Mouse (Mus musculus) retina, postnatal 7 days (tissue): ENCODE measurements around the gene Tmem38a.

Source experiments
- DNase-seq: peaks from one replicate; pipeline ENCODE4 v3.0.0-alpha.2; 2012; ENCODE audit warnings: low read depth, low spot score

Gene Tmem38a

GRCm38 (mm10) chr8:72571611-72572473 lies at the start of gene Tmem38a:
Tmem38a (plus strand) TSS chr8:72572055.
- no peak for DNase-seq

GRCm38 (mm10) chr8:72532103-72532502 lies 39.8 kb upstream of the Tmem38a start:
- no peak for DNase-seq

GRCm38 (mm10) chr8:72534888-72535287 lies 37.0 kb upstream of the Tmem38a start:
- DNase-seq: no peak

- DNase-seq: no peak
Observed at GRCm38 (mm10) chr8:72539234-72539633, 32.6 kb upstream of the Tmem38a start.

- DNase-seq: no peak
Observed at GRCm38 (mm10) chr8:72547122-72547801, 24.6 kb upstream of the Tmem38a start.

- peak; percentile 97 for DNase-seq
Observed at GRCm38 (mm10) chr8:72547802-72548643, 23.8 kb upstream of the Tmem38a start, which contains the start of gene Med26. Med26 (minus strand) TSS chr8:72548270.

GRCm38 (mm10) chr8:72548644-72549313 lies 23.1 kb upstream of the Tmem38a start:
- no peak for DNase-seq

GRCm38 (mm10) chr8:72549314-72549892 lies 22.5 kb upstream of the Tmem38a start:
- DNase-seq: no peak

GRCm38 (mm10) chr8:72555770-72556169 lies 16.1 kb upstream of the Tmem38a start:
- DNase-seq: no peak

- DNase-seq: no peak
Observed at GRCm38 (mm10) chr8:72561111-72561689, 10.7 kb upstream of the Tmem38a start.

- no peak for DNase-seq
Observed at GRCm38 (mm10) chr8:72565970-72566369, 5.9 kb upstream of the Tmem38a start.

GRCm38 (mm10) chr8:72570633-72571610 lies 933 bp upstream of the Tmem38a start, which contains the start of gene Smim7:
Smim7 (minus strand) TSS chr8:72571088.
- DNase-seq: peak; percentile 97

GRCm38 (mm10) chr8:72572507-72572906 lies 652 bp downstream of the Tmem38a start:
- DNase-seq: no peak

- DNase-seq: no peak
Observed at GRCm38 (mm10) chr8:72573450-72573849, 1.6 kb downstream of the Tmem38a start.

- no peak for DNase-seq
Observed at GRCm38 (mm10) chr8:72575915-72576314, 4.1 kb downstream of the Tmem38a start.

GRCm38 (mm10) chr8:72577266-72577665 lies 5.4 kb downstream of the Tmem38a start:
- no peak for DNase-seq

GRCm38 (mm10) chr8:72577941-72578340 lies 6.1 kb downstream of the Tmem38a start:
- no peak for DNase-seq

- no peak for DNase-seq
Observed at GRCm38 (mm10) chr8:72579374-72579773, 7.5 kb downstream of the Tmem38a start.

GRCm38 (mm10) chr8:72583056-72583771 lies 11.4 kb downstream of the Tmem38a start:
- no peak for DNase-seq
